Mouse (Mus musculus) brown adipose tissue, adult 24 weeks (tissue): Measurements from ENCODE around the gene Shb. TPM values are rescaled to one million over a fixed set of nuclear protein-coding genes. Genes with fewer than 3 reads are reported as not detected.
"Not testable (repeated sequence)": the region's sequence is repeated elsewhere in the genome, so short reads cannot be mapped to it uniquely, and the experiment has no call there.

Experiments used
- H3K27ac ChIP-seq: fragments of 200-500 bp; replicated peaks from 2 replicates; pipeline ENCODE4 v1.5.1; 2012; ENCODE audit warnings: low read depth, mild to moderate bottlenecking, low read length
- H3K4me1 ChIP-seq: fragments of 200-500 bp; 2 replicates; pipeline ENCODE4 v1.6.1; 2012; ENCODE audit warnings: low read length, mixed read lengths; ENCODE audit not compliant: control insufficient read depth, insufficient read depth, insufficient read length
- H3K4me3 ChIP-seq: fragments of 200-500 bp; 2 replicates; pipeline ENCODE4 v1.5.1; 2012; ENCODE audit warnings: low read depth, mild to moderate bottlenecking, low read length, moderate library complexity; ENCODE audit not compliant: insufficient read depth
- polyA plus RNA-seq: library from polyadenylated mRNA; stranded (reverse); fragments of >200 nt; gene quantifications from 2 replicates; pipeline ENCODE4 v1.2.4, GENCODE M21; 2012; ENCODE audit not compliant: missing spikeins, insufficient read depth, insufficient read length

Gene Shb
- polyA plus RNA-seq, 1 experiment = 23.1 TPM

GRCm38 (mm10) chr4:45387296-45387695 lies 145.0 kb downstream of the Shb start:
- H3K27ac ChIP-seq, H3K4me3 ChIP-seq, H3K4me1 ChIP-seq: not testable (repeated sequence)

DNA sequence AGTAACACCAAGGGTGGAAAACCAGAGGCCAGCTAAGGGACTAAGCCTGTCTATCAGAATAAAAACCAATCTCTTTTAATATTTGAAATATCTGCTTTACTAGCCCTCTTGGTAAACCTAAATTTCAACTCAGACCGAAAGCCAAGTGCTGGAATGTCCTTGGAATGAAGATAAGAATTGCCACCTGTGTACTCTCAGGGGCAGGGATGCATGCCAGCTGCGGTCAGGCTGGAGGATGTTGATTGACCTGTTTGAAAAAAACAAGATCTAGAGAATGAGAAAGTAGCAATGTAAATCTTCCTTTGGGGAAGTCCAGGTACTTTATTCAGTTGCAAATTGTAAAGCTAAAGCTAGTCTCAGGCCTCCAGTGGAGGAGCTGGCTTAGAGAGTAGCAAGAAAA lies 150.1 kb downstream of the Shb start:
- not testable (repeated sequence) for H3K27ac ChIP-seq, H3K4me3 ChIP-seq, H3K4me1 ChIP-seq

- not testable (repeated sequence) for H3K4me3 ChIP-seq, H3K4me1 ChIP-seq, H3K27ac ChIP-seq
These were observed 151.2 kb downstream of the Shb start for GRCm38 (mm10) chr4:45380903-45381580.

DNA sequence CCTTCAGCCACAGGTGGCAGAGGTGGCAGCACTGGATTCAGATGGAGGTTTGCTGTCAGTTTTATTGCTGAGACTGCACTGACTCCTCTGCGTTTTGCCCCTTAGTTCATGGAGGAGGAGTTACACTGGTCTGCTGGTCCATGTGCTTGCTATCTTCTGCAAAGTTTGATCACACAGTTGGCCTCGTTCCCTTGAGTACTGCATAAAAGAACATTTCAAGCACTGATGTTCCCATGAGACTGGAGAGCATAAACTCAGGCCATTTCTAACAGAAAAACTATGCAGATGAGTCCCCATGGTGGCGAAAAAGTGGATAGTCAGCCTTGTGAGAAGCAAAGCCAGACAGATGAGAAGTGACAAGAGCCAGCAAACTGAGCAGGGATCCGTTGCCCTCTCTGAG lies 155.7 kb downstream of the Shb start:
- no peak overlapping the region for H3K4me3 ChIP-seq
- no peak overlapping the region for H3K27ac ChIP-seq
- H3K4me1 ChIP-seq = no peaks in the 10 kb centered on the region

DNA sequence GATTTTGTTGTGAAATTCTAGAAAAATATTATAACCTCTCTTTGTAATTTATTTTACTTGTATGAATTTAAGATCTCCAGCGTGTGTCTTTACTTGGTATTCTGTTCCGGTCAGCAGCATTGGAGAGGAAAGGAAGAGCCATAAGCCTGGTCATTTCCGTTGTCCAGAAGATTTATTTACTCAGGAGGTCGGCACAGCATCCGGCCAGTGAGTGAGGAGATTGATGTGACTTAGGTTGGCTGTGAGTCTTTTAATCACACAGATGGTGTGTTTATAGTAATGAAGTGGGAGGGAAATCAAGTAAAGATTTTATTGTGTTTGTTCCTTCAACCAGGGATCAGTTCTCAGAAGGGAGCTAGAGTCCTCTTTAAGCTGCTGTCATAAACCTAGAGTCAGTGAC lies 157.4 kb downstream of the Shb start:
- no peaks in the 10 kb centered on the region for H3K4me1 ChIP-seq
- H3K27ac ChIP-seq = no peak overlapping the region
- no peak overlapping the region for H3K4me3 ChIP-seq

Other genes with a start within 250 kb of the Shb start
- gene Trmt10b, start 235.3 kb downstream of the Shb start, polyA plus RNA-seq = 9.8 and 11.5 TPM in 2 replicates
- 6.7 and 9.1 TPM in 2 replicates for gene Dcaf10, start 190.4 kb downstream of the Shb start, polyA plus RNA-seq
- gene Exosc3, start 189.7 kb downstream of the Shb start, polyA plus RNA-seq = 23.0 and 33.6 TPM in 2 replicates
- gene Slc25a51, start 123.7 kb downstream of the Shb start, polyA plus RNA-seq = 220 and 224 TPM in 2 replicates